Mouse (Mus musculus) skeletal muscle tissue, postnatal 0 days (tissue): ENCODE data around the gene Acrv1. TPM values are rescaled to one million over a fixed set of nuclear protein-coding genes. Genes with fewer than 3 reads are reported as not detected.

Experiments
- polyA plus RNA-seq: library from polyadenylated mRNA; unstranded; fragments of >200 nt; fragmentation: Nextera tagmentation; extraction: Ambion mirVana; gene quantifications from 2 replicates; pipeline ENCODE4 v1.2.1, GENCODE M21; 2015

Acrv1 gene
- polyA plus RNA-seq, result not detected in 2 replicates

GRCm38 (mm10) chr9:36692920-36693319 is at the start of gene Acrv1:
TSS of gene Acrv1 (plus strand) at chr9:36693220.

GRCm38 (mm10) chr9:36643276-36643675 is 49.7 kb upstream of the Acrv1 start, which contains the start of gene A630095E13Rik:
TSS of gene A630095E13Rik (minus strand) at chr9:36643376.

GRCm38 (mm10) chr9:36727034-36727755 is 34.2 kb downstream of the Acrv1 start, which contains the start of gene Chek1:
TSS of gene Chek1 (minus strand) at chr9:36727065.

Other genes with a start within 250 kb of the Acrv1 start
- gene Gm9513, start 217.6 kb upstream of the Acrv1 start, polyA plus RNA-seq, result not detected in 2 replicates
- not detected in 2 replicates for gene Gm5615, start 151.3 kb upstream of the Acrv1 start, polyA plus RNA-seq
- gene Gm17689, start 110.6 kb upstream of the Acrv1 start, polyA plus RNA-seq, result not detected in 2 replicates
- gene A630095E13Rik, start 49.8 kb upstream of the Acrv1 start, polyA plus RNA-seq, result not detected in 2 replicates
- gene Chek1, start 33.8 kb downstream of the Acrv1 start, polyA plus RNA-seq, result 4.4 and 6.0 TPM in 2 replicates
- 73.6 and 93.3 TPM in 2 replicates for gene Stt3a, start 74.5 kb downstream of the Acrv1 start, polyA plus RNA-seq
- 44.9 and 49.2 TPM in 2 replicates for gene Ei24, start 104.2 kb downstream of the Acrv1 start, polyA plus RNA-seq
- 15.2 and 16.4 TPM in 2 replicates for gene Fez1, start 128.6 kb downstream of the Acrv1 start, polyA plus RNA-seq